Mouse (Mus musculus) brain, embryonic 14.5 days (tissue): ENCODE data around the gene Zic4. TPM values are rescaled to one million over a fixed set of nuclear protein-coding genes. Genes with fewer than 3 reads are reported as not detected.

Experiments
- DNase-seq: peaks from one replicate; pipeline ENCODE4 v3.0.0-alpha.2; 2011; ENCODE audit warnings: low read depth
- CTCF ChIP-seq: fragments of 200-500 bp; IDR thresholded peaks from 2 replicates; pipeline ENCODE4 v1.5.1; 2012; ENCODE audit warnings: inconsistent platforms, mild to moderate bottlenecking, moderate library complexity, borderline replicate concordance; ENCODE audit not compliant: insufficient read depth, insufficient read length; ENCODE audit errors: extremely low read depth
- POLR2A ChIP-seq: fragments of 200-500 bp; IDR thresholded peaks from 2 replicates; pipeline ENCODE4 v1.6.1; 2012; ENCODE audit warnings: mild to moderate bottlenecking, inconsistent platforms, borderline replicate concordance; ENCODE audit not compliant: poor library complexity, insufficient read depth, insufficient read length, severe bottlenecking; ENCODE audit errors: extremely low read depth
- polyA plus RNA-seq: library from polyadenylated mRNA; depleted of rRNA; stranded (reverse); fragments of >200 nt; gene quantifications from 2 replicates; pipeline ENCODE4 v1.2.3, GENCODE M21; 2012; rRNA removed

Gene Zic4
- polyA plus RNA-seq = 89.6 and 91.1 TPM in 2 replicates

DNA sequence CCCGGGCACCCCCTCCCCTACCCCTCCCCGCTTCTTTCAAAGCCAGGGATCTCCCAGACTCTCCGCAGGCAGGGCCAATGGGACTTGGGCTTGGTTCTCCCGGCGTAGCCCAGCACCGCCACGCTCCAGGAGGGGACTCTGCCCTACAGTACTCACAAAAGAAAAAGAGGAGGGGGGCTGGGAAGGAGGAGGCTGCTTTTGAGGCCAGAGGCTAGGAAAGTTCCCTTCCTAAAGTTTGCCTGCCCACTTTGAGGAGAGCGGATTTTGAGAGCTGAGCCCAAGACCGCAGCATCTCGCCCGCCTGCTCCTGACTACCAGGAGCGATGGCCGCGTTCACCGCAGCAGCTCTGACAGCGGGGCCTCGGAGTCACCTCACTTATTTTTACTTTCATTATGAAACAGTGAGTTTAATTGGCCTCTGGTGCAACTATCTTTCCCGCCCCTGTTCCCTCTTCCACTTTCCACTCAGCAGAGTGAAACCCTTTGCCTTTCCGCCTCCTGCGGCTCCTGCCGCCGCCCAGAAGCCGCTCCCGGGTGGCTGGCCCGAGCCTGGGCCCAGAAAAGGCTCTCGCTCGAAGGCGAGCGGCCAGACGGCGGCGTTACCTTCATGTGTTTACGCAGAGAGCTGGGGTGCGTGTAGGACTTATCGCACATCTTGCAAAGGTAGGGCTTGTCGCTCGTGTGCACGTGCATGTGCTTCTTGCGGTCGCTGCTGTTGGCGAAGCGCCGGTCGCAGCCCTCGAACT lies at the start of gene Zic4:
TSS of gene Zic4 (plus strand) at position 558 of the 746 bp plus-strand sequence.
- TF ChIP-seq CTCF (no peak), POLR2A (peak; percentile 12; the same call in 1 of the 2 replicates)
- peak; percentile 88 for DNase-seq

DNA sequence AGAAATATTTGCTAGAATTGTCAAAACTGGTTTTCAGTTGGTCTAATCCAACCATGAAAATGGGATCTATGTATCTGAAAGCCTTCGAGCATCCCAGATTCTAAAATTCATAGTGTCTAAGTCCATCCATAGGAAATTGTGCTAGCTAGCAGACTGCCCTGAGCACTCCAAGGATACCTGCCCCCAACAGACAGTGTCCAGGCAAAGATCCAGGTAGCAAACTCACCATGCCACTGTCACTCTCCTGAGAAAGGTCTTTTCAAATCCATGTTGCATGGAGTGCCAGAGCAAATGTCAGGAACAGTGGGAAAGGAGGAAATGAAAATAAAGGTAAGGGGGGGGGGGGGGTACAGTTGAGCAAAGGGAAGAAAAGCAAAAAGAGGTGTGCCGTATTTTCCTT lies 14.6 kb upstream of the Zic4 start:
- no peak for DNase-seq
- TF ChIP-seq POLR2A = no peak
- no peak for TF ChIP-seq CTCF

GRCm38 (mm10) chr9:91348746-91349145 lies 13.5 kb upstream of the Zic4 start:
- TF ChIP-seq POLR2A (no peak), CTCF (no peak)
- DNase-seq = peak; percentile 20

DNA sequence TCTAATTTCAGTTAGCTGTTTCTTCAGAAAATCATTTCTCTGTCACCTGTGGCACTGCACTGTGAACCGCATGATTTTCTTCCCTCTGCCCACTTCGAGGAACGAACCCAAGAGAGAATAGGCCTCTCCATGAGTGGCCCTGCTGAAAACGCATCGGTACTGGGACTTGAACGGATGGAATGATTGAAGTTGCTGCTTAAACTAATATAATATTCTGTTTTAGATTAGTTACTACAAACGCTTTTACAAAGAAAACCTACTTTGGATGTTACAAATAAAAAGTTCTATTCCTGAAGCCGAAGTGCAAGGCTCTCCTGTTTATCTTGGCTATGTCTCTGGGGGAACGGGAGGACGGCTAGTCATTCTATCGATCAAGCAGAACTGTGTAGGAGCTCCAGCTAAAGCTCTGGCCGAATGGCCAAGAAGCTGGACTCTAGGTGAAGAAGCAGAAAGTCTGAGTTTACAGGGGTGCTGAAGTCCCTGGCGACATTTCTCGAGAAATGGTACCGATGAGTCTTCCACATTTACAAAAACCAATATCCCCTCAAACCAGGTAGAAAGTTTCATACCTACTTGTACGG lies 11.9 kb upstream of the Zic4 start:
- TF ChIP-seq CTCF (no peak), POLR2A (no peak)
- DNase-seq = peak; percentile 69

DNA sequence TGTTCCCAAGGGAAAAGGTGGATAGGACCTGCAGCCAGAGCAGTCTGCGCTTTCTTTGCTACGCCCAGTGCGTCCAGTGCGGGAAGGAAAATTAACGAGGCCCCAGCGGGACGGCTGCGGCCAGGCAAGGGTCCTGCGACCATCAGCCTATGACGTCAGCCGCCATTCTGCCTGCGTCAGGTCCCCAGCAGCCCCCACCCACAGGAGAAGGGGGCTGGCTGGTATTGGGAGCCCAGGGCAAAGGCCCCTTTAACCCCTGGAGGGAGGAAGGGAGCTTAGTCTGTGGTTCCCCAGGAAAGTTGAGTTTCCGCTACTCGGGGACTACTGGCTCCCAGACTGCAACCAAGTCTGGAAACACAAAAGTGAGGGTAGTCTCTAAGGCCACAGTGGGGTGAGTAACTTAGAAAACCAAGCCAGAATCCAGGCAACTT lies 11.3 kb upstream of the Zic4 start:
- no peak for TF ChIP-seq CTCF
- TF ChIP-seq POLR2A = no peak
- peak; percentile 88 for DNase-seq

- no peak for DNase-seq
- TF ChIP-seq CTCF (no peak), POLR2A (no peak)
Measured at GRCm38 (mm10) chr9:91351361-91351760, 10.9 kb upstream of the Zic4 start.

- DNase-seq = peak; percentile 68
- no peak for TF ChIP-seq CTCF
- TF ChIP-seq POLR2A = no peak
Measured at GRCm38 (mm10) chr9:91351961-91352411, 10.2 kb upstream of the Zic4 start.

- peak; percentile 80 for DNase-seq
- TF ChIP-seq CTCF (no peak), POLR2A (no peak)
Measured at GRCm38 (mm10) chr9:91352786-91353185, 9.4 kb upstream of the Zic4 start.

- DNase-seq = peak; percentile 70
- TF ChIP-seq CTCF (no peak), POLR2A (no peak)
Measured at GRCm38 (mm10) chr9:91353551-91354433, 8.4 kb upstream of the Zic4 start.

GRCm38 (mm10) chr9:91354434-91355269 lies 7.6 kb upstream of the Zic4 start:
- peak; percentile 72 for DNase-seq
- no peak for TF ChIP-seq POLR2A
- no peak for TF ChIP-seq CTCF
